Mouse (Mus musculus) left cerebral cortex, postnatal 4 days (tissue): ENCODE measurements at regions not wholly inside any gene's neighbourhood (a gene's known extent, or its start where the extent isn't known, plus 50 kb on each side); places are given as distances from the start of the nearest gene placed in this dataset.
A peak's percentile ranks its signal among the peaks of the same experiment; 100 is the strongest.

ENCODE experiments used
- DNase-seq: peaks from one replicate; pipeline ENCODE4 v3.0.0-alpha.2; 2022
- intact Hi-C: fragments of 180-260 bp; cut with DNase I; formaldehyde crosslinking; loops from one replicate; pipeline ENCODE4 v1.15.1; 2025

DNA sequence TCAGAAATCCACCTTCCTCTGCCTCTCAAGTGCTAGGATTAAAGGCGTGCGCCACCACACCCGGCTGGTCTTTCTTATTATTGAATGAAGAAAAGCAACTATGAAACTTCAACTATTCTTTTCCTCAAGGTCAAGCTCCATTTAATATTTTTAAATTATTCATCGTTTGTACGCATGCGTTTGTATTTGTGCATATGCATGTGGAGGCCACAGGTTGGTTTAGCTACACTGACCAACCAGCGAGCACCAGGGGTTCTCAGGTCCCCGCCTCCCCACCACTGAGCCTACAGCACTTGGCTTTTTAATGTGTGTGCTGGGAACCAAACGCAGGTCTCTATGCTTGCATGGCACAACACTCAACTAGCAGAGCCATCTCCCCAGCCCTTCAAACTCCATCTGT lies 51.0 kb upstream of the Tmem252 start:
- intact Hi-C loops = loop anchor here (5.0 kb wide), 1 partner anchor 250 kb away; no protein-coding TSS in a partner anchor
- no peak for DNase-seq

GRCm38 (mm10) chr19:24622309-24622708 lies 51.5 kb upstream of the Tmem252 start:
- DNase-seq = no peak
- intact Hi-C loops = loop anchor here (5.0 kb wide), 1 partner anchor 250 kb away; no protein-coding TSS in a partner anchor

- DNase-seq = peak; percentile 81
- intact Hi-C loops = loop anchor here (5.0 kb wide), 1 partner anchor 251 kb away; no protein-coding TSS in a partner anchor
Measured at GRCm38 (mm10) chr19:24621610-24622220, 52.1 kb upstream of the Tmem252 start.

GRCm38 (mm10) chr19:24615762-24616310 lies 58.0 kb upstream of the Tmem252 start:
- intact Hi-C loops = no loop called here
- DNase-seq = no peak

DNA sequence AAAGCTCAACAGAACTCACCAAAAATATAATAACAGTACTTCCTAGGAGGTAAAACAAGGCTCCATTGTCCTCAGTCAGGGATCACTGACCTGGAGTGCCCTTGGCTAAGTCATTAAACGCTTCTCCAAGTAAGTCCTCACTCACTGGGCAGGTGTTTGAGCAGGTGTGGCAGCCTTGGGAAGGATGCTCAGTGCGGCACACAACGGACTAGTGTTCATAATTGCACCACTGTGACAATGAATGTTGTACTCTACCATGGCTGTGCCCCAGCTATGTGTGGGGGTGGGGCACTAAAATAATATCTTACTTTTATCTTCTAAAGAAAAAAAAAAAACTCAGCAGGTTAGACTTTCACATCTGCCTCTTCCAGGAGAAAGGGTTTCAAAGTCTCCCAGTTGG lies 52.2 kb upstream of the Pip5k1b start:
- intact Hi-C loops = no loop called here
- DNase-seq = no peak

- intact Hi-C loops = no loop called here
- no peak for DNase-seq
Measured at GRCm38 (mm10) chr19:24606390-24606976, 50.8 kb upstream of the Pip5k1b start.
